Mouse (Mus musculus): Measurements from ENCODE around the gene Plod3. TPM values are rescaled to one million over a fixed set of nuclear protein-coding genes. Genes with fewer than 3 reads are reported as not detected.

Gene Plod3
- polyA plus RNA-seq, 1 experiment from 2014 or later, result 64.4 TPM

DNA sequence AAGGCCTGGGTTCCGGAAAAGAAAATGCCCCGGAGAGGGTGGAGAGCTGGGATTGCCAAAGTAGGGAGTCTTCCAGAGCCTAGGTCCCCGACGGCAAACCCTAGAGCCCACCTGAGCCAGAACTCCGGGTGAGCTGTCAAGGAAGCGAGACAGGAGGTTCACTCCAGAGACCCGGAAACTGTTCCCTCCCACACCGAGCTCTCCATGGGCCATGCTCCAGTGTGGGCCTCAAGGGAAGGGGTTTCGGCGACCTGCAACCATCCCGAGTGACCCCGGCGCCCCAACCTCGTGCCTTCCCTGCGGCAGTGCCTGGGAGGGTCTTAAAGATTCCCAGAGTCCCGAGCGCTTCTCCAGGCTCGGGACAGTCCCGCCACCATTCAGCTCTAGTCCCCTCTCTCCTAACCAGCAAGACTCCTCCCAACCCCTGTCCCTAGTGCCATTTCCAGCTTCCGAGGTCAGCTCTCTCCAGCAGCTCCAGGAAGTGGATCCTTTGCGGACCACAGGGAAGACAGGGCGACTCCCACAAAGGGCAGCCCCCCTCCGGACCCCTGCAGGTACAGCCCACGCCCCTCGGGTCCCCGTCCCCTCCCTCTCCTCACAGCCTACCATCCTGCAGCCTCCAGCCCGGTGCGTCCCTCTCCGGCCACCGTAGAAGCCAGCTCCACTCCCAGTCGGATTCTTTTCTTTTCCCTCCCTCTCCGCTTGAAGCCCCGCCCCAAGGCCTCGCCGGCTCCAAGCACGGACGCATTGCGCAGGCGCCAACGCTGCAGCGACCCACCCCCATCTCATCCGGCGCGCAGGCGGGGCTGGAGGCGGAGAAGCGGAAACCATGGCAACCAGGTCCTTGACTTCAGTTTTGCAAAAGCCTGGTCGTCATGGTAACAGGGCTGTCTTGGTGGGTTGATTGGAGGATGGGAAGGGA lies 58.8 kb downstream of the Plod3 start, which contains the start of gene Ap1s1:
TSS of gene Ap1s1 (minus strand) at position 734 of the 922 bp plus-strand sequence.
- Histone ChIP-seq H3K4me3 (ENCODE audit: low read length) (peak within 1 kb of the TSS; percentile 60), H3K27ac (ENCODE audit: low read length) (peak within 1 kb of the TSS; percentile 25), H3K9ac (replicated peaks; ENCODE audit: low read length) (peak within 1 kb of the TSS; percentile 83), H3K36me3 (ENCODE audit: insufficient read depth, low read length) (peaks cover 13% of the 10 kb centered on the region), H3K27me3 (ENCODE audit: insufficient read depth, low read length) (no peaks in the 10 kb centered on the region), H3K9me3 (ENCODE audit: low read length) (no peaks in the 10 kb centered on the region), H3K4me2 (replicated peaks; ENCODE audit: low read depth, low read length) (peak within 1 kb of the TSS; percentile 70), H3K4me1 (ENCODE audit: insufficient read depth, low read length) (peaks cover 12% of the 10 kb centered on the region)
- peak; percentile 94 for ATAC-seq (ENCODE audit: low FRiP score, low TSS enrichment)
- under 1% methylated on average over 48 of the region's 48 CpGs for WGBS

MicroRNA genes within 50 kb of the gene (microRNA counts, 519-probe panel; counts per million panel counts)
- microRNA mmu-miR-702, result 104 counts per million, percentile 35 among the panel's probes with 10 or more counts

Small RNA genes within 50 kb of the gene (microRNA-seq; reads per million reads assigned to microRNA genes)
- gene Mir702, result 16.0 reads per million, percentile 36 among the genes with 10 or more reads in this experiment

Other genes starting within 250 kb of the Plod3 start
- 48.1 and 51.5 TPM in 2 replicates for gene Col26a1, start 103.8 kb upstream of the Plod3 start, polyA plus RNA-seq (2015; fragmentation: Nextera tagmentation; extraction: Ambion mirVana)
- gene Ift22, start 78.9 kb upstream of the Plod3 start, polyA plus RNA-seq (2015; fragmentation: Nextera tagmentation; extraction: Ambion mirVana), result 87.8 and 88.1 TPM in 2 replicates
- gene Fis1, start 33.7 kb upstream of the Plod3 start, polyA plus RNA-seq (2015; fragmentation: Nextera tagmentation; extraction: Ambion mirVana), result 291 and 296 TPM in 2 replicates
- 4.0 and 4.9 TPM in 2 replicates for gene Cldn15, start 20.4 kb upstream of the Plod3 start, polyA plus RNA-seq (2015; fragmentation: Nextera tagmentation; extraction: Ambion mirVana)
- 90.5 and 97.7 TPM in 2 replicates for gene Znhit1, start 1.0 kb downstream of the Plod3 start, polyA plus RNA-seq (2015; fragmentation: Nextera tagmentation; extraction: Ambion mirVana)
- gene Vgf, start 39.4 kb downstream of the Plod3 start, polyA plus RNA-seq (2015; fragmentation: Nextera tagmentation; extraction: Ambion mirVana), result 0.24 and 0.28 TPM in 2 replicates
- 201 TPM in 2 replicates for gene Ap1s1, start 59.1 kb downstream of the Plod3 start, polyA plus RNA-seq (2015; fragmentation: Nextera tagmentation; extraction: Ambion mirVana)
- 0.29 and 0.53 TPM in 2 replicates for gene Serpine1, start 85.2 kb downstream of the Plod3 start, polyA plus RNA-seq (2015; fragmentation: Nextera tagmentation; extraction: Ambion mirVana)
- 9.4 and 11.9 TPM in 2 replicates for gene Trim56, start 129.2 kb downstream of the Plod3 start, polyA plus RNA-seq (2015; fragmentation: Nextera tagmentation; extraction: Ambion mirVana)
- not detected in 2 replicates for gene Muc3, start 162.3 kb downstream of the Plod3 start, polyA plus RNA-seq (2015; fragmentation: Nextera tagmentation; extraction: Ambion mirVana)
- 0.21 and 0.32 TPM in 2 replicates for gene Muc3a, start 225.4 kb downstream of the Plod3 start, polyA plus RNA-seq (2015; fragmentation: Nextera tagmentation; extraction: Ambion mirVana)

All from kidney, embryonic 16.5 days (tissue).